Mouse (Mus musculus) C2C12 (cell line): Measurements from ENCODE around the gene Diras2.

Experiments
- CEBPB ChIP-seq: IDR thresholded peaks from one replicate; pipeline ENCODE4 v1.6.1; 2011; ENCODE audit warnings: low read depth, mild to moderate bottlenecking, control low read depth, moderate library complexity
- CTCF ChIP-seq: IDR thresholded peaks from one replicate; pipeline ENCODE4 v1.5.1; 2011; ENCODE audit not compliant: control insufficient read depth, insufficient read depth, insufficient read length
- FOSL1 ChIP-seq: IDR thresholded peaks from one replicate; pipeline ENCODE4 v1.8.0; 2011; ENCODE audit warnings: mild to moderate bottlenecking, low read length; ENCODE audit not compliant: poor library complexity, insufficient read depth, severe bottlenecking
- MYOG ChIP-seq: IDR thresholded peaks from one replicate; pipeline ENCODE4 v1.6.1; 2011; ENCODE audit not compliant: control insufficient read depth, insufficient read length; ENCODE audit errors: extremely low read depth
- USF1 ChIP-seq: IDR thresholded peaks from one replicate; pipeline ENCODE4 v1.6.1; 2011; ENCODE audit warnings: low read depth, mild to moderate bottlenecking, control low read depth, moderate library complexity

- TF ChIP-seq FOSL1 (no peak), CTCF (no peak), CEBPB (no peak), USF1 (no peak), MYOG (no peak)
Measured at GRCm38 (mm10) chr13:52562166-52562571, 31.1 kb upstream of the Diras2 start.
